In the genomic region with DNA sequence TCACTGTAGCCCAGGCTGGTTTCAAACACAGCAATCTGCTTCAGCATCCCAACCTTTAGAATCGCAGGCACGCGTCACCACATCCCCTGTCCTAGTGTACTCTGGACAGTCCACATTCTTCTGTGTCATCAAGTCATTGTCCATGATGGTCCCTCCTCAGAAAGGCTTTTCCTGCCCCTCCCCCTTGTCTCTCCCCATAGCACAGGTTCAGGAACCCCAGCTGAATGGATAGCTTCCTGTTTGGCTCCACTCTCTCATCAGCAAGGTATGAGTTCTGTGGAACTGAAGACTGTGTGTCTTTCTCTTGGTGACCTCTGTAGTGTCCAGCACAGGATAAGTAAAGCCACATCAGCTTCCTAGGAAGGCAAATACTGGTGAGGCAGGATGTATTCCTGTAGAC, we compare ENCODE assay signal across 22 mouse cellular contexts.
A peak's percentile ranks its signal among the peaks of the same experiment; 100 is the strongest.
DNase-seq lines count a peak whose midpoint lies in the region; ATAC-seq and TF ChIP-seq lines count a peak whose summit lies in the region.
"Had no signal": no experiment of that assay in that cellular context is flagged by ENCODE, and none has a peak within 500 bp of the region (broad histone marks: within the 10 kb centered on the region; RNA-seq: fewer than 3 reads in every experiment).

No protein-coding gene starts in this region.

- H3K4me1 ChIP-seq in heart, postnatal 0 days (ENCODE audit: control insufficient read depth, insufficient read depth): peaks cover 6% of the 10 kb centered on the region
- H3K4me1 ChIP-seq in heart, embryonic 10.5 days: peaks cover 17% of the 10 kb centered on the region
- H3K4me1 ChIP-seq in stomach, embryonic 15.5 days: no peaks in the 10 kb centered on the region
- H3K4me1 ChIP-seq in stomach, postnatal 0 days (replicated peaks; ENCODE audit: control insufficient read depth, insufficient read depth): no peaks in the 10 kb centered on the region; the same call in 1 of the 2 replicates
- H3K4me1 ChIP-seq in kidney, postnatal 0 days (replicated peaks; ENCODE audit: insufficient read depth, low read length): peaks cover 12% of the 10 kb centered on the region; the same call in 1 of the 2 replicates

- no peak for DNase-seq in heart, postnatal 0 days (ENCODE audit: low spot score)
- DNase-seq in heart, embryonic 10.5 days (ENCODE audit: low spot score): no peak
- no peak for DNase-seq in stomach, postnatal 0 days (ENCODE audit: low spot score)
- peak; percentile 29 for DNase-seq in kidney, postnatal 0 days (ENCODE audit: low spot score)
- no peak for DNase-seq in right cerebral cortex, postnatal 4 days
- no peak for DNase-seq in right cerebral cortex, postnatal 25 days
- DNase-seq: adrenal gland, adult 2 months; cerebellum, adult 18-20 months; cerebellum, postnatal 14 days; gastrocnemius, postnatal 25 days; heart, postnatal 14 days; lung, adult 18-20 months; lung, postnatal 14 days; midbrain, embryonic 14.5 days; retina, postnatal 1 day had no signal

- peak; percentile 48; the same call in 1 of the 2 replicates for ATAC-seq in heart, postnatal 0 days (ENCODE audit: insufficient read depth, low read depth)
- ATAC-seq in stomach, embryonic 15.5 days (ENCODE audit: insufficient read depth, low FRiP score, low read depth): peak; percentile 22; the same call in 1 of the 2 replicates
- no peak for ATAC-seq in stomach, postnatal 0 days (ENCODE audit: low FRiP score, low TSS enrichment)
- no peak for ATAC-seq in kidney, postnatal 0 days (replicated peaks; ENCODE audit: low FRiP score, low read depth)
- ATAC-seq: hindbrain, postnatal 0 days; intestine, embryonic 16.5 days; liver, embryonic 12.5 days had no signal

- no peaks in the 10 kb centered on the region for H3K36me3 ChIP-seq in heart, postnatal 0 days (replicated peaks; ENCODE audit: control insufficient read depth, insufficient read depth, low read length)
- H3K36me3 ChIP-seq in heart, embryonic 10.5 days: no peaks in the 10 kb centered on the region
- H3K36me3 ChIP-seq in stomach, embryonic 15.5 days: no peaks in the 10 kb centered on the region
- H3K36me3 ChIP-seq in stomach, postnatal 0 days (ENCODE audit: control insufficient read depth, insufficient read depth, low read length): no peaks in the 10 kb centered on the region
- no peaks in the 10 kb centered on the region for H3K36me3 ChIP-seq in kidney, postnatal 0 days (ENCODE audit: insufficient read depth, low read length)
- H3K36me3 ChIP-seq: limb, embryonic 13.5 days; liver, embryonic 12.5 days; neural tube, embryonic 12.5 days had no signal

- H3K4me3 ChIP-seq in heart, postnatal 0 days (ENCODE audit: low read depth, low read length): no peak overlapping the region
- no peak overlapping the region for H3K4me3 ChIP-seq in heart, embryonic 10.5 days
- H3K4me3 ChIP-seq in stomach, embryonic 15.5 days (replicated peaks): no peak overlapping the region
- H3K4me3 ChIP-seq in stomach, postnatal 0 days (ENCODE audit: low read depth, low read length): no peak overlapping the region
- H3K4me3 ChIP-seq in kidney, postnatal 0 days (replicated peaks; ENCODE audit: low read depth, low read length): no peak overlapping the region
- H3K4me3 ChIP-seq: limb, embryonic 13.5 days; liver, embryonic 12.5 days; megakaryocyte, embryonic 14.5 days; neural tube, embryonic 12.5 days had no signal

- no peaks in the 10 kb centered on the region for H3K9me3 ChIP-seq in heart, postnatal 0 days (replicated peaks; ENCODE audit: control insufficient read depth, low read length)
- H3K9me3 ChIP-seq in heart, embryonic 10.5 days: no peaks in the 10 kb centered on the region
- H3K9me3 ChIP-seq in stomach, embryonic 15.5 days: no peaks in the 10 kb centered on the region
- no peaks in the 10 kb centered on the region for H3K9me3 ChIP-seq in stomach, postnatal 0 days (ENCODE audit: control insufficient read depth, low read length)
- no peaks in the 10 kb centered on the region for H3K9me3 ChIP-seq in kidney, postnatal 0 days (replicated peaks; ENCODE audit: low read length)
- H3K9me3 ChIP-seq: limb, embryonic 13.5 days; liver, embryonic 12.5 days; neural tube, embryonic 12.5 days had no signal

- no peak overlapping the region for H3K9ac ChIP-seq in heart, postnatal 0 days (replicated peaks; ENCODE audit: low read depth, low read length)
- H3K9ac ChIP-seq in stomach, embryonic 15.5 days: no peak overlapping the region
- no peak overlapping the region for H3K9ac ChIP-seq in stomach, postnatal 0 days (ENCODE audit: low read length)
- no peak overlapping the region for H3K9ac ChIP-seq in kidney, postnatal 0 days (ENCODE audit: low read depth, low read length)
- H3K9ac ChIP-seq: limb, embryonic 13.5 days; liver, embryonic 12.5 days; neural tube, embryonic 12.5 days had no signal

- TF ChIP-seq CTCF in heart, postnatal 0 days (IDR thresholded peaks at IDR 0.05; ENCODE audit: low read depth): no peak
- TF ChIP-seq CTCF in stomach, postnatal 0 days (IDR thresholded peaks at IDR 0.05; ENCODE audit: low read depth): no peak
- TF ChIP-seq CTCF in kidney, postnatal 0 days (IDR thresholded peaks at IDR 0.05; ENCODE audit: low read depth): no peak

- H3K27me3 ChIP-seq in heart, postnatal 0 days (ENCODE audit: control insufficient read depth, insufficient read depth, low read length): 0 out of 2 replicates have a peak, but pooled peaks cover 3% of the 10 kb centered on the region
- peaks cover 58% of the 10 kb centered on the region for H3K27me3 ChIP-seq in heart, embryonic 10.5 days (ENCODE audit: insufficient read depth, poor library complexity, severe bottlenecking)
- H3K27me3 ChIP-seq in stomach, embryonic 15.5 days (replicated peaks): no peaks in the 10 kb centered on the region
- H3K27me3 ChIP-seq in stomach, postnatal 0 days (ENCODE audit: control insufficient read depth, insufficient read depth, low read length): no peaks in the 10 kb centered on the region
- no peaks in the 10 kb centered on the region for H3K27me3 ChIP-seq in kidney, postnatal 0 days (ENCODE audit: insufficient read depth, low read length)
- H3K27me3 ChIP-seq: neural tube, embryonic 12.5 days had no signal

- TF ChIP-seq EP300 in heart, postnatal 0 days (IDR thresholded peaks at IDR 0.05; ENCODE audit: low read depth): no peak
- TF ChIP-seq EP300 in stomach, postnatal 0 days (optimal IDR thresholded peaks at IDR 0.05): no peak

- no peak overlapping the region; the same call in 1 of the 2 replicates for H3K27ac ChIP-seq in heart, postnatal 0 days (ENCODE audit: low read depth)
- no peak overlapping the region for H3K27ac ChIP-seq in heart, embryonic 10.5 days
- no peak overlapping the region for H3K27ac ChIP-seq in stomach, embryonic 15.5 days
- H3K27ac ChIP-seq in stomach, postnatal 0 days (replicated peaks): no peak overlapping the region
- no peak overlapping the region for H3K27ac ChIP-seq in kidney, postnatal 0 days
- H3K27ac ChIP-seq: hindbrain, postnatal 0 days; limb, embryonic 13.5 days; liver, embryonic 12.5 days; neural tube, embryonic 12.5 days had no signal

- WGBS in heart, postnatal 0 days: 75% methylated on average over 3 of the region's 3 CpGs
- WGBS in heart, embryonic 10.5 days: 85% methylated on average over 3 of the region's 3 CpGs
- WGBS in stomach, embryonic 15.5 days: 86% methylated on average over 3 of the region's 3 CpGs
- 88% methylated on average over 3 of the region's 3 CpGs for WGBS in stomach, postnatal 0 days
- 83% methylated on average over 3 of the region's 3 CpGs for WGBS in kidney, postnatal 0 days

- H3K4me2 ChIP-seq in heart, postnatal 0 days (ENCODE audit: low read depth, low read length): no peak overlapping the region
- no peak overlapping the region for H3K4me2 ChIP-seq in stomach, embryonic 15.5 days
- no peak overlapping the region for H3K4me2 ChIP-seq in stomach, postnatal 0 days (replicated peaks; ENCODE audit: low read depth)
- H3K4me2 ChIP-seq in kidney, postnatal 0 days (ENCODE audit: low read length): no peak overlapping the region
- H3K4me2 ChIP-seq: liver, embryonic 12.5 days; neural tube, embryonic 12.5 days had no signal

Comparison
In these comparisons a context has a peak if more than half of its experiments do, and no peak if none do; other contexts are left out.
1. ATAC-seq: peak in heart, postnatal 0 days (single experiment) and stomach, embryonic 15.5 days (single experiment); none in stomach, postnatal 0 days (single experiment) and kidney, postnatal 0 days (single experiment).